Mouse (Mus musculus) CD4-positive helper T cell, adult 2 months (primary cell): ENCODE data around the gene Wdr1.
"Not testable (repeated sequence)": the region's sequence is repeated elsewhere in the genome, so short reads cannot be mapped to it uniquely, and the experiment has no call there.

Source experiments
- DNase-seq: peaks from one replicate; pipeline ENCODE4 v3.0.0-alpha.2; 2012; ENCODE audit warnings: low read depth, missing footprints, low spot score

Gene Wdr1

GRCm38 (mm10) chr5:38496491-38497057 lies 66.4 kb downstream of the Wdr1 start:
- DNase-seq = no peak

- DNase-seq = peak; percentile 34
These were observed 69.1 kb downstream of the Wdr1 start for GRCm38 (mm10) chr5:38493890-38494289.

GRCm38 (mm10) chr5:38491763-38492162 lies 71.3 kb downstream of the Wdr1 start:
- DNase-seq = no peak

GRCm38 (mm10) chr5:38489739-38490138 lies 73.3 kb downstream of the Wdr1 start:
- DNase-seq = no peak

GRCm38 (mm10) chr5:38488673-38489615 lies 74.1 kb downstream of the Wdr1 start:
- DNase-seq = no peak

GRCm38 (mm10) chr5:38488026-38488425 lies 75.0 kb downstream of the Wdr1 start:
- no peak for DNase-seq

GRCm38 (mm10) chr5:38487247-38487646 lies 75.8 kb downstream of the Wdr1 start:
- DNase-seq = no peak

- DNase-seq = no peak
These were observed 77.1 kb downstream of the Wdr1 start for GRCm38 (mm10) chr5:38485946-38486345.

GRCm38 (mm10) chr5:38483518-38484110 lies 79.4 kb downstream of the Wdr1 start:
- DNase-seq = no peak

GRCm38 (mm10) chr5:38480822-38481707 lies 82.0 kb downstream of the Wdr1 start:
- DNase-seq = no peak

GRCm38 (mm10) chr5:38479908-38480725 lies 82.9 kb downstream of the Wdr1 start:
- peak; percentile 84 for DNase-seq

- not testable (repeated sequence) for DNase-seq
These were observed 83.5 kb downstream of the Wdr1 start for GRCm38 (mm10) chr5:38479545-38479907.

GRCm38 (mm10) chr5:38479027-38479426 lies 84.0 kb downstream of the Wdr1 start:
- peak; percentile 33 for DNase-seq

GRCm38 (mm10) chr5:38477731-38478445 lies 85.1 kb downstream of the Wdr1 start:
- no peak for DNase-seq

GRCm38 (mm10) chr5:38476861-38477565 lies 86.0 kb downstream of the Wdr1 start:
- DNase-seq = no peak
